Mouse (Mus musculus) layer of hippocampus, adult 18-20 months (tissue): ENCODE measurements around the gene Ube2c. TPM values are rescaled to one million over a fixed set of nuclear protein-coding genes. Genes with fewer than 3 reads are reported as not detected.

Experiments
- DNase-seq, 2 experiments: peaks; one replicate each; pipeline ENCODE4 v3.0.0; 2022; ENCODE audit warnings: low spot score in 2 of 2
- long read RNA-seq: library from polyadenylated mRNA; stranded (forward); transcript quantifications from one replicate; pipeline ENCODE4 v2.0.0, GENCODE M21; 2021
- total RNA-seq, 2 experiments: library from RNA; stranded (reverse); gene quantifications; 2 replicates each; pipeline ENCODE4 v1.2.3; 2021

Ube2c gene
- under 1 TPM in 1 of 2 experiments, not detected in 1; 0.38 TPM for total RNA-seq
- long read RNA-seq: 0 reads

GRCm38 (mm10) chr2:164769258-164770037, at the start of gene Ube2c:
Gene Ube2c (plus strand): TSS chr2:164769898.
- DNase-seq: peak; percentile 98 to 99

GRCm38 (mm10) chr2:164723276-164723675, 46.4 kb upstream of the Ube2c start:
- DNase-seq: no peak

- DNase-seq: peak in 1 of 2 experiments; percentile 77
Measured at GRCm38 (mm10) chr2:164725895-164726619, 43.6 kb upstream of the Ube2c start.

GRCm38 (mm10) chr2:164731719-164732118, 38.0 kb upstream of the Ube2c start:
- no peak for DNase-seq

- no peak for DNase-seq
Measured at GRCm38 (mm10) chr2:164733259-164733658, 36.4 kb upstream of the Ube2c start.

GRCm38 (mm10) chr2:164734839-164735238, 34.9 kb upstream of the Ube2c start:
- no peak for DNase-seq

GRCm38 (mm10) chr2:164735446-164735845, 34.3 kb upstream of the Ube2c start:
- no peak for DNase-seq

GRCm38 (mm10) chr2:164737377-164738090, 32.2 kb upstream of the Ube2c start:
- no peak for DNase-seq

GRCm38 (mm10) chr2:164739876-164740275, 29.8 kb upstream of the Ube2c start:
- no peak for DNase-seq

GRCm38 (mm10) chr2:164744987-164745386, 24.7 kb upstream of the Ube2c start:
- DNase-seq: no peak

- peak; percentile 91 to 96 for DNase-seq
Measured at GRCm38 (mm10) chr2:164745843-164746479, 23.7 kb upstream of the Ube2c start, which contains the start of the genes Wfdc3 and Dnttip1. Gene Wfdc3 (minus strand): TSS chr2:164745931. Gene Dnttip1 (plus strand): TSS chr2:164745983.

GRCm38 (mm10) chr2:164746693-164747092, 23.0 kb upstream of the Ube2c start:
- DNase-seq: no peak

- no peak for DNase-seq
Measured at GRCm38 (mm10) chr2:164748191-164748590, 21.5 kb upstream of the Ube2c start.

- peak in 1 of 2 experiments; percentile 46 for DNase-seq
Measured at GRCm38 (mm10) chr2:164748991-164749390, 20.7 kb upstream of the Ube2c start.

- no peak for DNase-seq
Measured at GRCm38 (mm10) chr2:164752454-164752853, 17.2 kb upstream of the Ube2c start.

- no peak for DNase-seq
Measured at GRCm38 (mm10) chr2:164754105-164754504, 15.6 kb upstream of the Ube2c start.

- DNase-seq: no peak
Measured at GRCm38 (mm10) chr2:164754800-164755199, 14.9 kb upstream of the Ube2c start.

- no peak for DNase-seq
Measured at GRCm38 (mm10) chr2:164757841-164758240, 11.9 kb upstream of the Ube2c start.

GRCm38 (mm10) chr2:164758692-164759091, 11.0 kb upstream of the Ube2c start:
- no peak for DNase-seq

GRCm38 (mm10) chr2:164760059-164760833, 9.5 kb upstream of the Ube2c start:
- no peak for DNase-seq
